Mouse (Mus musculus) MEL (cell line): ENCODE results near the gene Herc4. TPM values are rescaled to one million over a fixed set of nuclear protein-coding genes. Genes with fewer than 3 reads are reported as not detected.
A peak's percentile ranks its signal among the peaks of the same experiment; 100 is the strongest.

Source experiments
- DNase-seq: peaks from one replicate; pipeline ENCODE4 v3.0.0; 2011; ENCODE audit warnings: low read depth, low spot score
- H3K27ac ChIP-seq: 2 replicates; pipeline ENCODE4 v1.5.1; 2012; ENCODE audit warnings: low read depth, mild to moderate bottlenecking, control low read depth, low read length, moderate library complexity; ENCODE audit not compliant: control insufficient read depth
- H3K27me3 ChIP-seq, 2 experiments: fragments of 150-350 bp in 1 of 2; sonication (generic) in 1 of 2; 2 replicates each; pipeline ENCODE4 v1.6.1; 2012; ENCODE audit warnings: low read length in 2 of 2, mild to moderate bottlenecking in 2 of 2, improper control_type of control experiment in 1 of 2, moderate library complexity in 1 of 2; ENCODE audit not compliant: insufficient read depth in 2 of 2, control insufficient read depth in 1 of 2
- H3K36me3 ChIP-seq, 2 experiments: 2 replicates each; pipeline ENCODE4 v1.6.1; 2012 to 2014; ENCODE audit warnings: low read length in 2 of 2, improper control_type of control experiment in 1 of 2, inconsistent platforms in 1 of 2, mild to moderate bottlenecking in 1 of 2; ENCODE audit not compliant: insufficient read depth in 2 of 2, control insufficient read depth in 1 of 2
- H3K4me1 ChIP-seq, 2 experiments: fragments of 150-350 bp in 1 of 2; sonication (generic) in 1 of 2; 2 replicates each; pipeline ENCODE4 v1.6.1; 2012; ENCODE audit warnings: low read length in 2 of 2, improper control_type of control experiment in 1 of 2, mild to moderate bottlenecking in 1 of 2; ENCODE audit not compliant: insufficient read depth in 2 of 2, control insufficient read depth in 1 of 2
- H3K4me3 ChIP-seq, 2 experiments: fragments of 150-350 bp in 1 of 2; sonication (generic) in 1 of 2; 2 replicates each; pipeline ENCODE4 v1.5.1; 2012; ENCODE audit warnings: low read depth in 2 of 2, low read length in 2 of 2, mild to moderate bottlenecking in 2 of 2, moderate library complexity in 2 of 2, control low read depth in 1 of 2, improper control_type of control experiment in 1 of 2; ENCODE audit not compliant: control insufficient read depth in 1 of 2, insufficient read depth in 1 of 2
- H3K79me2 ChIP-seq: 2 replicates; pipeline ENCODE4 v1.6.1; 2012; ENCODE audit warnings: mild to moderate bottlenecking, low read length, moderate library complexity; ENCODE audit not compliant: control insufficient read depth, poor library complexity, insufficient read depth
- H3K9ac ChIP-seq: 2 replicates; pipeline ENCODE4 v1.6.1; 2012; ENCODE audit warnings: low read depth, mild to moderate bottlenecking, control low read depth, low read length, moderate library complexity; ENCODE audit not compliant: control insufficient read depth, poor library complexity, severe bottlenecking
- H3K9me3 ChIP-seq: fragments of 150-350 bp; sonication (generic); replicated peaks from 2 replicates; pipeline ENCODE4 v1.6.1; 2012; ENCODE audit warnings: mild to moderate bottlenecking, low read length, improper control_type of control experiment, moderate library complexity; ENCODE audit not compliant: insufficient read depth
- BHLHE40 ChIP-seq: IDR thresholded peaks from 2 replicates; pipeline ENCODE4 v1.6.1; 2012; ENCODE audit warnings: low read depth, mild to moderate bottlenecking, inconsistent platforms, low read length, improper control_type of control experiment, borderline replicate concordance
- CHD1 ChIP-seq: IDR thresholded peaks from 2 replicates; pipeline ENCODE4 v1.6.1; 2012; ENCODE audit warnings: low read depth, mild to moderate bottlenecking, inconsistent platforms, low read length, improper control_type of control experiment
- CTCF ChIP-seq, 3 experiments: IDR thresholded peaks in 2 of 3; conservative IDR thresholded peaks in 1 of 3; 2 replicates each; pipeline ENCODE4 v1.5.1; 2011 to 2012; ENCODE audit warnings: low read length in 3 of 3, low read depth in 2 of 3, mild to moderate bottlenecking in 2 of 3, improper control_type of control experiment in 1 of 3, inconsistent platforms in 1 of 3, mixed read lengths in 1 of 3, moderate library complexity in 1 of 3; ENCODE audit not compliant: control insufficient read depth in 1 of 3, insufficient read depth in 1 of 3, poor library complexity in 1 of 3, severe bottlenecking in 1 of 3
- ETS1 ChIP-seq: IDR thresholded peaks from 2 replicates; pipeline ENCODE4 v1.6.1; 2012; ENCODE audit warnings: low read depth, mild to moderate bottlenecking, inconsistent platforms, low read length, improper control_type of control experiment, moderate library complexity
- JUND ChIP-seq: IDR thresholded peaks from 2 replicates; pipeline ENCODE4 v1.6.1; 2011; ENCODE audit warnings: low read depth, mild to moderate bottlenecking, improper control_type of control experiment, low read length
- MAFK ChIP-seq: IDR thresholded peaks from 2 replicates; pipeline ENCODE4 v1.6.1; 2011; ENCODE audit warnings: low read depth, mild to moderate bottlenecking, low read length, improper control_type of control experiment, borderline replicate concordance
- MAX ChIP-seq: IDR thresholded peaks from 2 replicates; pipeline ENCODE4 v1.6.1; 2011; ENCODE audit warnings: low read length, improper control_type of control experiment
- MXI1 ChIP-seq: IDR thresholded peaks from 2 replicates; pipeline ENCODE4 v1.6.1; 2011; ENCODE audit warnings: mild to moderate bottlenecking, low read depth, low read length, improper control_type of control experiment
- NELFE ChIP-seq: IDR thresholded peaks from 2 replicates; pipeline ENCODE4 v1.6.1; 2011; ENCODE audit warnings: low read depth, low read length, improper control_type of control experiment
- POLR2AphosphoS2 ChIP-seq: IDR thresholded peaks from 2 replicates; pipeline ENCODE4 v1.6.1; 2011; ENCODE audit warnings: low read length, improper control_type of control experiment
- POLR2AphosphoS5 ChIP-seq: IDR thresholded peaks from 2 replicates; pipeline ENCODE4 v1.6.1; 2012; ENCODE audit warnings: low read depth, borderline replicate concordance, mild to moderate bottlenecking, inconsistent platforms, low read length, moderate library complexity, mixed read lengths
- RAD21 ChIP-seq: IDR thresholded peaks from 2 replicates; pipeline ENCODE4 v1.6.1; 2011; ENCODE audit warnings: mild to moderate bottlenecking, low read depth, low read length, improper control_type of control experiment
- RCOR1 ChIP-seq: IDR thresholded peaks from 2 replicates; pipeline ENCODE4 v1.6.1; 2012; ENCODE audit warnings: low read depth, mild to moderate bottlenecking, inconsistent platforms, low read length, improper control_type of control experiment
- SIN3A ChIP-seq: IDR thresholded peaks from 2 replicates; pipeline ENCODE4 v1.6.1; 2012; ENCODE audit warnings: low read length, improper control_type of control experiment, inconsistent platforms
- SMC3 ChIP-seq: IDR thresholded peaks from 2 replicates; pipeline ENCODE4 v1.6.1; 2011; ENCODE audit warnings: low read depth, low read length, improper control_type of control experiment
- TBP ChIP-seq: IDR thresholded peaks from 2 replicates; pipeline ENCODE4 v1.8.0; 2011; ENCODE audit warnings: low read depth, low read length, improper control_type of control experiment
- UBTF ChIP-seq: IDR thresholded peaks from 2 replicates; pipeline ENCODE4 v1.6.1; 2012; ENCODE audit warnings: low read depth, mild to moderate bottlenecking, inconsistent platforms, low read length, improper control_type of control experiment, moderate library complexity, borderline replicate concordance; ENCODE audit not compliant: insufficient read depth
- ZC3H11A ChIP-seq: IDR thresholded peaks from 2 replicates; pipeline ENCODE4 v1.6.1; 2012; ENCODE audit warnings: low read depth, mild to moderate bottlenecking, inconsistent platforms, low read length, improper control_type of control experiment
- ZKSCAN1 ChIP-seq: IDR thresholded peaks from 2 replicates; pipeline ENCODE4 v1.6.1; 2012; ENCODE audit warnings: low read depth, mild to moderate bottlenecking, inconsistent platforms, low read length, improper control_type of control experiment, moderate library complexity
- ZMIZ1 ChIP-seq: IDR thresholded peaks from 2 replicates; pipeline ENCODE4 v1.6.1; 2012; ENCODE audit warnings: low read depth, mild to moderate bottlenecking, inconsistent platforms, low read length, improper control_type of control experiment, moderate library complexity
- ZNF384 ChIP-seq: IDR thresholded peaks from 2 replicates; pipeline ENCODE4 v1.6.1; 2012; ENCODE audit warnings: low read depth, mild to moderate bottlenecking, inconsistent platforms, low read length, improper control_type of control experiment
- polyA plus RNA-seq, 2 experiments: library from polyadenylated mRNA; stranded (reverse) in 1 of 2; unstranded in 1 of 2; fragments of >175 nt in 1 of 2; fragments of >200 nt in 1 of 2; gene quantifications; 2 replicates each; pipeline versions ENCODE4 v1.2.1 to v1.2.4; 2012; ENCODE audit warnings: low replicate concordance in 2 of 2, low read depth in 1 of 2; ENCODE audit not compliant: insufficient read length in 2 of 2, insufficient read depth in 1 of 2, missing spikeins in 1 of 2
- total RNA-seq: library from RNA; depleted of rRNA; stranded (reverse); fragments of 300-350 nt; gene quantifications from 2 replicates; pipeline ENCODE4 v1.2.3, GENCODE M21; 2012

Herc4 gene
- total and polyA plus RNA-seq, 3 experiments, result 37.1 to 140 (median 57.1) TPM

GRCm38 (mm10) chr10:63308582-63309366 is 65.2 kb downstream of the Herc4 start:
- Histone ChIP-seq H3K4me1 (no peaks in the 10 kb centered on the region), H3K79me2 (no peaks in the 10 kb centered on the region), H3K27ac (no peak overlapping the region), H3K36me3 (peaks cover 0 to 10% of the 10 kb centered on the region in 2 experiments; a peak in 2 of 4 replicates), H3K9me3 (no peaks in the 10 kb centered on the region), H3K4me3 (no peak overlapping the region), H3K27me3 (no peaks in the 10 kb centered on the region), H3K9ac (no peak overlapping the region)
- peak; percentile 85 for DNase-seq
- no peak for TF ChIP-seq JUND
- TF ChIP-seq ZMIZ1, result no peak
- peak; percentile 54 for TF ChIP-seq RAD21
- no peak for TF ChIP-seq MAX
- no peak for TF ChIP-seq TBP
- TF ChIP-seq ETS1, result no peak
- TF ChIP-seq POLR2AphosphoS5, result no peak
- no peak for TF ChIP-seq MXI1
- TF ChIP-seq ZKSCAN1, result no peak
- peak; percentile 39 for TF ChIP-seq ZC3H11A
- peak; percentile 79 for TF ChIP-seq SMC3
- TF ChIP-seq SIN3A, result 0 out of 2 replicates have a peak, but pooled peaks have one; percentile 25
- 0 out of 2 replicates have a peak, but pooled peaks have one; percentile 12 for TF ChIP-seq BHLHE40
- TF ChIP-seq POLR2AphosphoS2, result no peak
- TF ChIP-seq RCOR1, result no peak
- no peak for TF ChIP-seq ZNF384
- TF ChIP-seq UBTF, result no peak
- TF ChIP-seq CTCF (IDR thresholded peaks at IDR 0.05 in 2 of 3, conservative IDR thresholded peaks at IDR 0.05 in 1 of 3; ENCODE audit: control insufficient read depth in 1 of 3, insufficient read depth in 1 of 3, low read depth in 2 of 3, low read length in 3 of 3, poor library complexity in 1 of 3, severe bottlenecking in 1 of 3), result peak; percentile 85 to 92 (median 91)

GRCm38 (mm10) chr10:63313726-63314125 is 70.1 kb downstream of the Herc4 start:
- DNase-seq, result no peak
- Histone ChIP-seq H3K4me3 (no peak overlapping the region), H3K27ac (no peak overlapping the region), H3K9me3 (no peaks in the 10 kb centered on the region), H3K27me3 (no peaks in the 10 kb centered on the region), H3K9ac (no peak overlapping the region), H3K79me2 (no peaks in the 10 kb centered on the region), H3K4me1 (no peaks in the 10 kb centered on the region), H3K36me3 (peaks cover 0 to 26% of the 10 kb centered on the region in 2 experiments; a peak in 2 of 4 replicates)
- no peak for TF ChIP-seq UBTF
- no peak for TF ChIP-seq ZMIZ1
- no peak for TF ChIP-seq MAFK
- TF ChIP-seq CHD1, result no peak
- no peak for TF ChIP-seq ZKSCAN1
- TF ChIP-seq RCOR1, result no peak
- TF ChIP-seq NELFE, result no peak
